Mouse (Mus musculus) neural tube, embryonic 14.5 days (tissue): ENCODE measurements around the gene Slc29a2. TPM values are rescaled to one million over a fixed set of nuclear protein-coding genes. Genes with fewer than 3 reads are reported as not detected.

ENCODE experiments used
- ATAC-seq: fragments of 200-750 bp; cut with Nextera tagmentation; 2 replicates; pipeline ENCODE4 v1.8.0; 2017; ENCODE audit warnings: low read depth, mild to moderate bottlenecking, moderate TSS enrichment, moderate library complexity
- H3K27ac ChIP-seq: fragments of 300-500 bp; sonication (generic); 2 replicates; pipeline ENCODE4 v1.5.1; 2014; ENCODE audit warnings: low read depth, mild to moderate bottlenecking, control low read depth, low read length, moderate library complexity, mixed read lengths
- H3K27me3 ChIP-seq: fragments of 300-500 bp; sonication (generic); 2 replicates; pipeline ENCODE4 v1.6.1; 2014; ENCODE audit warnings: low read length; ENCODE audit not compliant: control insufficient read depth, insufficient read depth
- H3K36me3 ChIP-seq: fragments of 300-500 bp; sonication (generic); 2 replicates; pipeline ENCODE4 v1.6.1; 2014; ENCODE audit warnings: low read length, mixed read lengths; ENCODE audit not compliant: control insufficient read depth, insufficient read depth
- H3K4me1 ChIP-seq: fragments of 300-500 bp; sonication (generic); 2 replicates; pipeline ENCODE4 v1.6.1; 2014; ENCODE audit warnings: low read length; ENCODE audit not compliant: control insufficient read depth, insufficient read depth
- H3K4me2 ChIP-seq: fragments of 300-500 bp; sonication (generic); 2 replicates; pipeline ENCODE4 v1.6.1; 2014; ENCODE audit warnings: mild to moderate bottlenecking, low read depth, low read length, control low read depth
- H3K4me3 ChIP-seq: fragments of 300-500 bp; sonication (generic); 2 replicates; pipeline ENCODE4 v1.5.1; 2014; ENCODE audit warnings: low read depth, low read length, control low read depth, mixed read lengths
- H3K9ac ChIP-seq: fragments of 300-500 bp; sonication (generic); replicated peaks from 2 replicates; pipeline ENCODE4 v1.6.1; 2014; ENCODE audit warnings: low read depth, mild to moderate bottlenecking, control low read depth, low read length, mixed read lengths
- H3K9me3 ChIP-seq: fragments of 300-500 bp; sonication (generic); 2 replicates; pipeline ENCODE4 v1.6.1; 2016; ENCODE audit warnings: low read length; ENCODE audit not compliant: control insufficient read depth
- WGBS: fragments of 180-500 bp; shearing (Covaris S2); extraction: QIAGEN DNeasy Blood & Tissue Kit; methylation state at CpG from one replicate; pipeline ENCODE4 v1.1.7; 2014; 5-methylcytosine and 5-hydroxymethylcytosine counted together
- polyA plus RNA-seq: library from polyadenylated mRNA; unstranded; fragments of >200 nt; fragmentation: Nextera tagmentation; extraction: Ambion mirVana; gene quantifications from 2 replicates; pipeline ENCODE4 v1.2.1, GENCODE M21; 2014

The Slc29a2 gene
- polyA plus RNA-seq, 1 experiment from 2014 or later: 12.2 TPM

DNA sequence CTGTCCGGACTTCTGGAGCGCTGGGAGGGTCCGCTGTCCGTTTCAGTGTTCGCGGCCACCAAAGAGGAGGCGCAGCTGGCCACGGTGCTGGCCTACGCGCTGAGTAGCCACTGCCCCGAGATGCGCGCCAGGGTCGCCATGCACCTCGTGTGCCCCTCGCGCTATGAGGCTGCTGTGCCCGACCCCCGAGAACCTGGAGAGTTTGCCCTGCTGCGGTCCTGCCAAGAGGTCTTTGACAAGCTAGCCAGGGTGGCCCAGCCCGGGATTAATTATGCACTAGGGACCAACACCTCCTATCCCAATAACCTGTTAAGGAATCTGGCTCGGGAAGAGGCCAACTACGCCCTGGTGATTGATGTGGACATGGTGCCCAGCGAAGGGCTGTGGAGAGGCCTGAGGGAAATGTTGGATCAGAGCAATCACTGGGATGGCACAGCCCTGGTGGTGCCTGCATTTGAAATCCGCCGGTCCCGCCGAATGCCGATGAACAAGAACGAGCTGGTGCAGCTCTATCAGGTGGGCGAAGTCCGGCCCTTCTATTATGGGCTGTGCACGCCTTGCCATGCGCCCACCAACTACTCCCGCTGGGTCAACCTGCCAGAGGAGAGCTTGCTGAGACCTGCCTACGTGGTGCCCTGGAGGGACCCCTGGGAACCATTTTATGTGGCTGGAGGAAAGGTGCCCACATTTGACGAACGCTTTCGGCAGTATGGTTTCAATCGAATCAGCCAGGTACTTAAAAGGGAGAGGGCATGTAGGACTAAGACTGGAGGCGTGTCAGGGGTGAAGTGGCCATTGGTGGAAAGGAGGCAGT is 15.8 kb downstream of the Slc29a2 start:
- 12% methylated on average over 41 of the region's 41 CpGs for whole genome bisulfite sequencing
- H3K9me3 ChIP-seq: no peaks in the 10 kb centered on the region
- H3K9ac ChIP-seq: peak overlapping the region; percentile 89
- H3K4me1 ChIP-seq: peaks cover 24% of the 10 kb centered on the region
- peaks cover 7% of the 10 kb centered on the region; the same call in 1 of the 2 replicates for H3K36me3 ChIP-seq
- no peaks in the 10 kb centered on the region for H3K27me3 ChIP-seq
- peak; percentile 15; the same call in 1 of the 2 replicates for ATAC-seq
- H3K4me2 ChIP-seq: peak overlapping the region; percentile 98
- H3K4me3 ChIP-seq: peak overlapping the region; percentile 86
- peak overlapping the region; percentile 87 for H3K27ac ChIP-seq

DNA sequence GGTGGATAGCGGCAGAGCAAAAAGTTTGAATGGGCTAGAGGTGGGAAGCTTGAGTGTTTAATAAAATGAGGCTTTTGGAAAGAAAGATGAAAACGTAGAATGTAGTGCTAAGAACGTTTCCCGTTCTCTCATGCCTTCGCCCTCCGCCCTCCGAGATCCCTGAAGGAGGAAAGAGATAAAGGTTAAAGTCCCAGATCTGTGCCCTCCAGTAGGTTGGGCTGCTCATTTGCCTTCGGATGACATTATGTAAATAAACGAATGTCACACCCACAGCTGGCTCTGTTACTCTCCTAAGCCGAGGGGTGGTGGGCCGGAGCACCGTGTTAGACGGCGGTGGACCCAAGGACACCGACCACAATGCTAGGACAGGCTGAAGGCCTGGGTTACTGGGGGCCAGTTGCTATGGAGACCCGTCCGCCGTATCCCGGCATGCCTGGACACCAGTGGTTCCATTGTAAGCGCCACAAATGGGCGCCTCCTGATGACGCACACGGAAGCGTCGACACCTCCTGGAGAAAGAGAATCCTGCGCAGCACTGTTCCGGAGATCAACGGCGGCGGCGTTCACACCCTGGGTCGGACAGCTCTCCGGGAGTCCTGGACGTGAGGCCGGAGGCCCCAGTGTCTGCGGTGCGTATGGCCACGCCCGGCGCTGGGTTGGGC is 17.3 kb downstream of the Slc29a2 start, which contains the start of gene Brms1:
TSS of gene Brms1 (plus strand) at position 493 of the 662 bp plus-strand sequence.
- peaks cover 24% of the 10 kb centered on the region for H3K4me1 ChIP-seq
- peaks cover 8% of the 10 kb centered on the region for H3K36me3 ChIP-seq
- peak within 1 kb of the TSS; percentile 86 for H3K4me3 ChIP-seq
- H3K9me3 ChIP-seq: no peaks in the 10 kb centered on the region
- peak within 1 kb of the TSS; percentile 80 for H3K9ac ChIP-seq
- peak; percentile 73 for ATAC-seq
- peak within 1 kb of the TSS; percentile 80 for H3K27ac ChIP-seq
- peak within 1 kb of the TSS; percentile 98 for H3K4me2 ChIP-seq
- WGBS: 9% methylated on average over 40 of the region's 40 CpGs
- no peaks in the 10 kb centered on the region for H3K27me3 ChIP-seq

DNA sequence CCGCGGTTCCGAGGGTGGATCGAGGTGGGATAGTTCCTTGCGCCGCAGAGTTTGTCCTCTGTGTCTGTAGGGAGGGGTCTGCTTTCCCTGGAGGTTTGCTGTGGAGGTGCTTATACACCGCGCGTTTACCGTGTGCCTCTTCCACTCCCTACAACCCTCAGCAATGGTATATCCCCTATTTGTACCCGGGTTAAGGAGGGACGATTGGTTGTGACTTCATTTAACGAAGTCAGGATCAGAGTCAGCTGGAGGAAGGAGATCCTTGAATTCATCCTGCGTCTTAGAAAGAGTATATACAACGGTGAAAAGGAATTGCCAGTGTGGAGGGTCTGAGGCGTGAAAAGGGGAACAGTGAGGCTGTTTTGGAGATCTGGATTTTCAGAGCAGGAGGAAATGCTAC is 17.9 kb downstream of the Slc29a2 start:
- Histone ChIP-seq H3K4me1 (peaks cover 24% of the 10 kb centered on the region), H3K9ac (peak overlapping the region; percentile 80), H3K27me3 (no peaks in the 10 kb centered on the region), H3K36me3 (peaks cover 14% of the 10 kb centered on the region), H3K9me3 (no peaks in the 10 kb centered on the region), H3K4me2 (peak overlapping the region; percentile 98), H3K27ac (peak overlapping the region; percentile 80), H3K4me3 (peak overlapping the region; percentile 86)
- peak; percentile 4; the same call in 1 of the 2 replicates for ATAC-seq
- 3% methylated on average over 16 of the region's 16 CpGs for whole genome bisulfite sequencing

DNA sequence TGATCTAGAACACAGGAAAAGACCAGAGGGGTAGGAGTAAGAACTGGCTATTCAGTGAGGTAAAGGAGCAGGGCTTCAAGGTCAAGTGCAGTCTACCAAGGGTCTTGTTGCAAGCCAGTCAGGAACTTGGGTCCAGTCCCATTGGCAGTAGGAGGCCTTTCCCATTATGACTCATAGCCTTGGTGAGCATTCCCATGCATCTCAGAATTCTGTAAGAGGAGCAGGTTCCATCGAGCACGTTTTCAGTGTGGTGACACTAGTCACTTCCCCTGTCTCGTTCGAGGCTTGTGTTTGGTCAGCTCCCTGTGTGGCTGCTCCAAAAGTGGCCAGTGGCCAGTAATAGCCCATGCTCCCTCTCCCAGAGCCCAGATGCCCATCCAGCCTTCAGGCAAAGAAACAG is 21.9 kb downstream of the Slc29a2 start:
- Histone ChIP-seq H3K27ac (no peak overlapping the region), H3K4me2 (no peak overlapping the region), H3K4me3 (no peak overlapping the region), H3K4me1 (peaks cover 12% of the 10 kb centered on the region), H3K36me3 (peaks cover 35% of the 10 kb centered on the region), H3K9me3 (no peaks in the 10 kb centered on the region), H3K9ac (no peak overlapping the region), H3K27me3 (0 out of 2 replicates have a peak, but pooled peaks cover 3% of the 10 kb centered on the region)
- ATAC-seq: no peak
- WGBS: 78% methylated on average over 4 of the region's 4 CpGs

DNA sequence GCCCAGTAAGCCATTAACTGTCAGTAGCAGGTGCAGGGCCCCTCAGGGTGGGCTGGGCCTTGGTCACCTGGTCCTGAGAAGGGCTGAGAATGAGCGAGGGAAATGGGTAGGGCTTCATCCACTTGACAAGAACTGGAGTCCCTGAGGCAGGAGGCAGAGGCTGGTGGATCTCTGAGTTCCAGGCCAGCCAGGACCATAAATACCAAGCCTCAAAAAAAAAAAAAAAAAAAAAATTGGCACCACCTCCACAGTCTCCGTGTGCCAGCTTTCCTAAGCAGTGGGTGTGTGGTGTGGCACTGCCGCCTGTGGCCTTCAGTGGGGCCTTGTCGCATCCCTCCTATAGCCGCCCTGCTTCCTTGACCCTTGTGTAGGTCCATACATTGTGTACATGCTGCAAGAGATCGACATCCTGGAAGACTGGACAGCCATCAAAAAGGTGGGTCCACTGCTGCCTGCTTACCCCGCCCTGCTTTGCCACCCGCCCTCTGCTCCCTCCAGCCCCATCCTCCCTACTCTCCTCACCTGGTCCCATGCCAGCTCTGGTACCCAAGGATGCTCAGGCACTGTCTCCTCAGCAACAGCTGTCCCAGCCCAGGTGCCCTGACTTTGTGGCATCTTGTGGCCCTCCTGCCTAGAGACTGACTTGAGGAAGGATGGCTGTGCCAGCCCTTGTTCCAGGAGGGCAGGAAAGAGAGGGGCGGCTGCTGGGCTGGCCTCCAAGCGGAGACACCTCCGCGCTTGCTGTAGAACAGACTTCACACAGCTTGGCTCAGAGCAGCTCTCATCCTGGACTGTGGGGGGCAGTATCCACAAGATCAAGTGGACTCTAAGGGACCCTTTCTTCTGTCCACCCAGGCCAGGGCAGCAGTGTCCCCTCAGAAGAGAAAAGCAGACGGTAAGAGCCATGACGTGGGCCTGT is 24.7 kb downstream of the Slc29a2 start:
- Histone ChIP-seq H3K4me1 (no peaks in the 10 kb centered on the region), H3K9me3 (no peaks in the 10 kb centered on the region), H3K4me2 (no peak overlapping the region), H3K9ac (no peak overlapping the region), H3K4me3 (no peak overlapping the region), H3K27ac (no peak overlapping the region), H3K36me3 (peaks cover 27% of the 10 kb centered on the region), H3K27me3 (peaks cover 28% of the 10 kb centered on the region)
- WGBS: 88% methylated on average over 14 of the region's 14 CpGs
- no peak for ATAC-seq

DNA sequence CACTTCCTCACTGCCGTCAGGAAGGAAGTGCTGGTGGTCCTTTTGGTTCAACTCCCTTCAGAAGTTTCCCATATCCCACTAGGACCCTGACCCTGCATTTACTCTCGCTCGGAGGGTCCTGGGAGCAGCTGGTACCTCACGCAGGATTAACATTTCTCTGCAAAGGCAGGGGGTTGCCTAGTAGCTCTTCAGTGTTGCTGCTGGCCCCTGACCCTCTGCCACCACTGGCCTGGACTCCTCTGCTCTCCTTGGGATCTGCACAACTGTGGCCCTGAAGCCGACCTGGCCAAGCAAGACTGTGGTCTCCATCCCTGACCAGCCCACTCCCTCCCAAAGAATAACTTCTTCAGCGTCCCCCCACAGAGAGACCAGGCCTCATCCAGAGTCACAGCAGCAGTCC is 25.7 kb downstream of the Slc29a2 start:
- WGBS: 82% methylated on average over 6 of the region's 6 CpGs
- no peaks in the 10 kb centered on the region for H3K4me1 ChIP-seq
- H3K4me2 ChIP-seq: no peak overlapping the region
- no peak overlapping the region for H3K4me3 ChIP-seq
- H3K9me3 ChIP-seq: no peaks in the 10 kb centered on the region
- no peak overlapping the region; the same call in 1 of the 2 replicates for H3K9ac ChIP-seq
- H3K36me3 ChIP-seq: peaks cover 27% of the 10 kb centered on the region
- no peak overlapping the region for H3K27ac ChIP-seq
- H3K27me3 ChIP-seq: peaks cover 30% of the 10 kb centered on the region
- no peak for ATAC-seq

DNA sequence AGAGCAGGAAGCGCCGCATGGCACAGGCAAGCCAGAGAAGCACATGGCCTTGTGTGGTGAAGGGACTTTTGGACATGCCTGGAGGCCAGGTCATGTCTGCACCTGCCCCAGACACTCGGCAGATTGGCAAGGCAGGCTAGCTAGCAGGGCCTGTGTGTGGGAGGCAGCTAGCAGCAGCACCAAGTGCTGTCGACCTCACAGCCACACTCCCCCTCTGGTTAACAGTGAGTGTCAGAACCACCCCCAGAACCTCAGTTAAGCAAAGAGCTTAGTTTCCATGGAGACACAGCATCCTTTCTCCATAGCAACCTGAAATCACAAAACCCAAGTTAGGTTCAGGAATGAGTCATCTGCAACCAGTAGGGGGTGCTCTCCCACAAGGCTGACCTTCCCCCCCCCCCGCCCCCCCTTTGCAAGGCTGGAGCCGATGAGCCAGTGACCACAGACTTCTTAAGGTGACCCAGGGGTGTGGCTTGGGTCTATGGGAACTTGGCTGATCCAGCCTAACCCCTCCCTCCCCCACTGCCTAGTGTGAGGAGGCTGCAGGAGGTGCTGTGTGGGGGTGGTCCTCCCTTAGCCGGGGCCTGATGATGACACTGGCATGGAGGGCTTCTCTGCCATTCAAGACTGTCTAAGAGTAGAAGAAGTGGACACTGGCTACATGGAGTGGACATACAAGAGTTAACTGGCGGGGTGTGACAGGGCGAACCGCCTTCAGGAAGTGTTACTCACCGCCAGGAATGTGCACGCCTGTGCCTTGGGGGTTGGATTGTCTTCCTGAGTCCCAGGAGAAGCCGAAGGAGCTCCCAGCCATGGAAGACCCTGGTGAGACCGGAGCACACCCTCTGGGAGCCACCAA is 26.6 kb downstream of the Slc29a2 start, which contains the start of gene Rin1:
TSS of gene Rin1 (plus strand) at position 435 of the 859 bp plus-strand sequence.
- no peak within 1 kb of the TSS for H3K27ac ChIP-seq
- peak within 1 kb of the TSS; percentile 21; the same call in 1 of the 2 replicates for H3K9ac ChIP-seq
- WGBS: 21% methylated on average over 14 of the region's 14 CpGs
- H3K4me3 ChIP-seq: peak within 1 kb of the TSS; percentile 2; the same call in 1 of the 2 replicates
- no peak within 1 kb of the TSS for H3K4me2 ChIP-seq
- peaks cover 30% of the 10 kb centered on the region for H3K27me3 ChIP-seq
- no peaks in the 10 kb centered on the region for H3K9me3 ChIP-seq
- H3K4me1 ChIP-seq: no peaks in the 10 kb centered on the region
- peaks cover 27% of the 10 kb centered on the region for H3K36me3 ChIP-seq
- ATAC-seq: peak; percentile 29; the same call in 1 of the 2 replicates

DNA sequence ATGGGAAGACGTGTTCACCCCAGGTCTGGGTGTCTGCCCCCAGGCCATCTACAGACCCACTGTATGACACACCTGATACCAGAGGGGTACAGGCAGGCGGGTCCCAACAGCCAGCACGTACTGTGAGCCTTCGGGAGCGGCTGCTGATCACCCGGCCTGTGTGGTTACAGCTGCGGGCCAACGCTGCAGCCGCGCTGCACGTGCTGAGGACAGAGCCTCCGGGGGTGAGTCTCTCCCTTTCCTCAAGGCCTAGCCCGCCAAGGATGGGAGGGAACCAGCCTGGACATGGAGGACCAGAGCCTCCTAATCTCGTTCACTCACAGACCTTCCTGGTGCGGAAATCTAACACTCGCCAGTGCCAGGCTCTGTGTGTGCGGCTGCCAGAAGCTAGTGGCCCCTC is 27.4 kb downstream of the Slc29a2 start:
- Histone ChIP-seq H3K9ac (no peak overlapping the region), H3K9me3 (no peaks in the 10 kb centered on the region), H3K4me2 (no peak overlapping the region), H3K4me3 (peak overlapping the region; percentile 2; the same call in 1 of the 2 replicates), H3K27me3 (peaks cover 30% of the 10 kb centered on the region), H3K36me3 (peaks cover 26% of the 10 kb centered on the region), H3K27ac (no peak overlapping the region), H3K4me1 (no peaks in the 10 kb centered on the region)
- WGBS: 14% methylated on average over 17 of the region's 17 CpGs
- ATAC-seq: no peak
